Mouse (Mus musculus): ENCODE results near the gene Gpr19.

Gene Gpr19

GRCm38 (mm10) chr6:134887008-134887407 lies 11.4 kb downstream of the Gpr19 start:
- peak; percentile 14 for DNase-seq (ENCODE audit: extremely low spot score)

GRCm38 (mm10) chr6:134886475-134886874 lies 11.9 kb downstream of the Gpr19 start:
- DNase-seq (ENCODE audit: extremely low spot score): no peak

- DNase-seq (ENCODE audit: extremely low spot score): no peak
Measured at GRCm38 (mm10) chr6:134885515-134885914, 12.9 kb downstream of the Gpr19 start.

- no peak for DNase-seq (ENCODE audit: extremely low spot score)
Measured at GRCm38 (mm10) chr6:134883661-134884060, 14.7 kb downstream of the Gpr19 start.

- no peak for DNase-seq (ENCODE audit: extremely low spot score)
Measured at GRCm38 (mm10) chr6:134880046-134880445, 18.3 kb downstream of the Gpr19 start.

- DNase-seq (ENCODE audit: extremely low spot score): no peak
Measured at GRCm38 (mm10) chr6:134879556-134879955, 18.8 kb downstream of the Gpr19 start.

- no peak for DNase-seq (ENCODE audit: extremely low spot score)
Measured at GRCm38 (mm10) chr6:134877892-134878291, 20.5 kb downstream of the Gpr19 start.

GRCm38 (mm10) chr6:134877276-134877675 lies 21.1 kb downstream of the Gpr19 start:
- DNase-seq (ENCODE audit: extremely low spot score): no peak

GRCm38 (mm10) chr6:134876795-134877194 lies 21.6 kb downstream of the Gpr19 start:
- DNase-seq (ENCODE audit: extremely low spot score): no peak

GRCm38 (mm10) chr6:134873018-134873417 lies 25.4 kb downstream of the Gpr19 start:
- no peak for DNase-seq (ENCODE audit: extremely low spot score)

- no peak for DNase-seq (ENCODE audit: extremely low spot score)
Measured at GRCm38 (mm10) chr6:134872236-134872635, 26.1 kb downstream of the Gpr19 start.

GRCm38 (mm10) chr6:134870887-134871286 lies 27.5 kb downstream of the Gpr19 start:
- DNase-seq (ENCODE audit: extremely low spot score): no peak

- no peak for DNase-seq (ENCODE audit: extremely low spot score)
Measured at GRCm38 (mm10) chr6:134870209-134870742, 28.1 kb downstream of the Gpr19 start.

GRCm38 (mm10) chr6:134867325-134867724 lies 31.1 kb downstream of the Gpr19 start:
- no peak for DNase-seq (ENCODE audit: extremely low spot score)

- no peak for DNase-seq (ENCODE audit: extremely low spot score)
Measured at GRCm38 (mm10) chr6:134866113-134866512, 32.3 kb downstream of the Gpr19 start.

GRCm38 (mm10) chr6:134863146-134863545 lies 35.2 kb downstream of the Gpr19 start:
- peak; percentile 97 for DNase-seq (ENCODE audit: extremely low spot score)

- DNase-seq (ENCODE audit: extremely low spot score): no peak
Measured at GRCm38 (mm10) chr6:134862671-134863104, 35.7 kb downstream of the Gpr19 start.

GRCm38 (mm10) chr6:134861386-134861785 lies 37.0 kb downstream of the Gpr19 start:
- DNase-seq (ENCODE audit: extremely low spot score): no peak

- DNase-seq (ENCODE audit: extremely low spot score): no peak
Measured at GRCm38 (mm10) chr6:134860275-134860674, 38.1 kb downstream of the Gpr19 start.

- DNase-seq (ENCODE audit: extremely low spot score): no peak
Measured at GRCm38 (mm10) chr6:134859021-134859420, 39.4 kb downstream of the Gpr19 start.

- DNase-seq (ENCODE audit: extremely low spot score): no peak
Measured at GRCm38 (mm10) chr6:134855926-134856325, 42.5 kb downstream of the Gpr19 start.

- no peak for DNase-seq (ENCODE audit: extremely low spot score)
Measured at GRCm38 (mm10) chr6:134854782-134855181, 43.6 kb downstream of the Gpr19 start.

- DNase-seq (ENCODE audit: extremely low spot score): no peak
Measured at GRCm38 (mm10) chr6:134849985-134850384, 48.4 kb downstream of the Gpr19 start.

GRCm38 (mm10) chr6:134849461-134849860 lies 48.9 kb downstream of the Gpr19 start:
- DNase-seq (ENCODE audit: extremely low spot score): no peak

All from embryo, embryonic 9.5 days (tissue).